Mouse (Mus musculus) lung, adult 2 months (tissue): ENCODE measurements around the gene Cox10. TPM values are rescaled to one million over a fixed set of nuclear protein-coding genes. Genes with fewer than 3 reads are reported as not detected.
A peak's percentile ranks its signal among the peaks of the same experiment; 100 is the strongest.

Source experiments
- DNase-seq: peaks from one replicate; pipeline ENCODE4 v3.0.0; 2022
- H3K4me1 ChIP-seq: fragments of 200-500 bp; 2 replicates; pipeline ENCODE4 v1.6.1; 2011; ENCODE audit warnings: low read length; ENCODE audit not compliant: control insufficient read depth, insufficient read depth
- H3K4me3 ChIP-seq: fragments of 200-500 bp; replicated peaks from 2 replicates; pipeline ENCODE3; 2011; ENCODE audit warnings: low read depth, mild to moderate bottlenecking, control low read depth, low read length; ENCODE audit errors: extremely low read depth
- CTCF ChIP-seq: fragments of 200-500 bp; IDR thresholded peaks from 2 replicates; pipeline ENCODE4 v1.5.1; 2011; ENCODE audit warnings: mild to moderate bottlenecking, low read length, control low read depth; ENCODE audit not compliant: insufficient read depth
- POLR2A ChIP-seq: fragments of 200-500 bp; IDR thresholded peaks from 2 replicates; pipeline ENCODE4 v1.6.1; 2011; ENCODE audit warnings: low read depth, mild to moderate bottlenecking, control low read depth, low read length, borderline replicate concordance; ENCODE audit errors: extremely low read depth
- WGBS: fragments of 180-500 bp; shearing (Covaris S2); methylation state at CpG from one replicate; pipeline ENCODE4 v1.1.7; 2018; 5-methylcytosine and 5-hydroxymethylcytosine counted together
- polyA plus RNA-seq: library from polyadenylated mRNA; depleted of rRNA; stranded (reverse); fragments of >200 nt; gene quantifications from 2 replicates; pipeline ENCODE4 v1.2.3, GENCODE M21; 2012

The Cox10 gene
- polyA plus RNA-seq, 1 experiment = 11.0 TPM

DNA sequence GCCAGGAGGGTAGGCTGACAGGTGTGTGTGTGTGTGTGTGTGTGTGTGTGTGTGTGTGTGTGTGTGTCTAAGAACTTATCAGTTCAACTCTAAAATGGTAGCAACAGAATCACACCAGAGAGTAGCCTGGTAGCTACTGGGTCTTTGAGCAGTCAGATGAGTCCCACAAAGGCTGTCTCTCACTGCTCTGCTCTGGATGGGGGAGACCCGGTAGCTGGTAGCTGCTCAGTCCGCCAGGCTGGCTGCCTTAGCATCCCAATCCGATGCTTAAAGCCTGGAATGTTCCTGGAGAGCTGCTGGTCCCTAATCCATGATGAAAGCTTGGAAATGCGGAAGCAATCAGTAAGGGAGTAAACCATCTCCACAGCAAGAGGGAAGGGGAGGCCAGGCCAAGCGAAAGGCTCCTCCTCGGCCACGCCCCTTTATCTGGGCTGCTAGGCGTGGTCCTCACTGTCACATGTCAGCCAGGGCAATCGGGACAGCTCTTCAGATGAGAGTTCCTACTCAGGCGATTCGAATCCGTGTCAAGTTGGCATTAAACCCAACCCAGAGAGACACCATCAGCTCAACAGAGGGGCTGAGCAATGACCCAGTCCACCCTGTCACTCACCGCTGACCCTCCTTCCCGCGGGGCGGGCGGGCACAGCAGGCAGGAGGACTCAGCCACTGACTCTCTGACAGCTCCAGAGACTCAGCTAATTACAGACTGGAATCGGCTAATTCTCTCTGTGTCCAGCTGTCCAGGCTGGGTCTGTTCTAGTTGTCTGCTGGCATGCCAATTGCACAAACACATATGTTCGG is 127.2 kb downstream of the Cox10 start:
- H3K4me1 ChIP-seq = peaks cover 3% of the 10 kb centered on the region; the same call in 1 of the 2 replicates
- 9% methylated on average over 19 of the region's 19 CpGs for WGBS
- DNase-seq = peak; percentile 65
- peak overlapping the region; percentile 44 for H3K4me3 ChIP-seq
- TF ChIP-seq POLR2A (no peak), CTCF (no peak)

DNA sequence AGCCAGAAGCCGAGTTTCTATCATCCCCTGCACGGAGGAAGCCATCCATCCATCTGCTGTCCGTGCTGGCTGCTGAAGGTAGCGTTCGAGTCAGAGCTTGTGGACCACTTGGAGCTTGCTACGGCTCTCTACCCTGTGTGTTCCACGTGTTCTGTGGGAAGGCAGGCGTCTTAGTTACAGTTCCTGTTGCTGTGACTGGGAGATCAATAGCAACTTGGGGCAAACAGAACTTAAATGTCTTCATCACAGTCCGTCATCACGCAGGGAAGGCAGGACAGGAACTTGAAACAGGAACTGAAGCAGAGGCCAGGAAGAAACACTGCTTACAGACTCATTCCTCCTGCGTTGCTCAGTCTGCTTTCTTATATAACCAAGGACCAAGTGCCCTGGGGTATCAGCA is 130.9 kb downstream of the Cox10 start:
- TF ChIP-seq POLR2A (no peak), CTCF (no peak)

GRCm38 (mm10) chr11:63947024-63947423 is 132.2 kb downstream of the Cox10 start:
- DNase-seq = no peak
- no peak for TF ChIP-seq POLR2A
- 92% methylated on average over 2 of the region's 2 CpGs for WGBS
- Histone ChIP-seq H3K4me3 (no peak overlapping the region), H3K4me1 (peaks cover 5% of the 10 kb centered on the region; the same call in 1 of the 2 replicates)

More for the DNA sequence above, 130.9 kb downstream of the Cox10 start:
- no peak for DNase-seq
- Histone ChIP-seq H3K4me3 (no peak overlapping the region), H3K4me1 (peaks cover 3% of the 10 kb centered on the region; the same call in 1 of the 2 replicates)
- WGBS = 79% methylated on average over 11 of the region's 11 CpGs

- DNase-seq = no peak
- TF ChIP-seq POLR2A (no peak), CTCF (no peak)
- 83% methylated on average over 3 of the region's 3 CpGs for WGBS
- H3K4me3 ChIP-seq = no peak overlapping the region
- peaks cover 2% of the 10 kb centered on the region; the same call in 1 of the 2 replicates for H3K4me1 ChIP-seq
These were observed 135.3 kb downstream of the Cox10 start for GRCm38 (mm10) chr11:63943947-63944346.

DNA sequence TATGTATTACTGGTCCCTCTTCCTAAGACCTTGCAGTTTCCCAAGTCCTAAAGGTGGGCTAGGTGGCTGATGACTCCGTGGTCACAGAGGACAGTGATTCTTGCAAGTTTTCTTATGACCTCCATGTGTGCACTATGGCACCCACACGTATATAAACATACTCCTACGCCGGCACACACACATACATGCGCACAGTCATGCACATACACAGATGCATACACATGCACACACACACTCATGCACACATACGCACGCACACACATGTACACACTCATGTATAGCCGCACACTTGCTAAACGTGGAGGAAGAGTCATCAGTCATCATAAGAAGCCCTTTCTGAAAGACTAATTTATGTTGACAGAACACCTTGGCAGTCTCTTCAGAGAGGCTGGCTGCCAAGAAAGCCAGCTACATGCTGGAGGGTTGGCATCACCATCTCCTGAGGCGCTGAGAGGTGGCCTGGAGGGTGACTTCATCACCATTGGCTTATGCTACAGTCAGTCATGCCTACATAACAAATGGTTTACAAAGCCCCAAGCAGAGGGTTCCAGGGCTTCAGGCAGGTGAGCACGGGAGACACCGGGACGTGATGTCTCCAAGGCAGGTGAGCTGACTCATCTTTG is 135.9 kb downstream of the Cox10 start:
- TF ChIP-seq CTCF = no peak
- no peak for TF ChIP-seq POLR2A
- WGBS = 88% methylated on average over 13 of the region's 13 CpGs
- Histone ChIP-seq H3K4me3 (no peak overlapping the region), H3K4me1 (peaks cover 2% of the 10 kb centered on the region; the same call in 1 of the 2 replicates)
- DNase-seq = no peak

- WGBS = 66% methylated on average over 8 of the region's 8 CpGs
These were observed 137.1 kb downstream of the Cox10 start for GRCm38 (mm10) chr11:63942177-63942576.

GRCm38 (mm10) chr11:63936641-63937040 is 142.6 kb downstream of the Cox10 start:
- no peak for DNase-seq
- no peak overlapping the region for H3K4me3 ChIP-seq
- no peaks in the 10 kb centered on the region for H3K4me1 ChIP-seq
- TF ChIP-seq POLR2A = no peak
- no peak for TF ChIP-seq CTCF
- WGBS = 50% methylated on average over 3 of the region's 3 CpGs

More at GRCm38 (mm10) chr11:63942177-63942576, 137.1 kb downstream of the Cox10 start:
- DNase-seq = peak; percentile 16
- Histone ChIP-seq H3K4me1 (peaks cover 2% of the 10 kb centered on the region; the same call in 1 of the 2 replicates), H3K4me3 (no peak overlapping the region)
- no peak for TF ChIP-seq CTCF
- TF ChIP-seq POLR2A = no peak

DNA sequence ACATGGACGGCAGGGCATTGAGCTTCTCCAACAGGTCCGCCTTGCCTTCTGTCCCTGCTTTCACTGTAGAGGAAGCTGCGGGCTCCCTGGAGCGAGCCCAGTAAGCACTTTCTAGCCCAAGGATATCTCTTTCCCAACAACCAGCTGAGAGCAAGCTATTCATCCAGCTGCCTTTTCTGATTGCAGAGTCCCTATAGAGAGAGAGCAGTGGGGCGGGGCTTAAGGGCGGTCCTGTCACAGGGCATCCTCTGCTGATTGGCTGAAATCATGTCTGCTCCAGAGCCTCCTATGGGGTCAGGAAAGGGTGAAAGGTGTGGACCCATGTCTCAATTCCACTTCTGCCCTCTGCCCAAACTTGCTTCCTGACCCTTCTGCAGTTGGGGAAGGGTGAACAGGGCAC is 152.4 kb downstream of the Cox10 start:
- WGBS = 91% methylated on average over 6 of the region's 6 CpGs
- H3K4me3 ChIP-seq = no peak overlapping the region
- no peak for DNase-seq
- TF ChIP-seq POLR2A (no peak), CTCF (no peak)
- peaks cover 8% of the 10 kb centered on the region; the same call in 1 of the 2 replicates for H3K4me1 ChIP-seq

GRCm38 (mm10) chr11:63925161-63925582 is 154.1 kb downstream of the Cox10 start:
- 1% methylated on average over 31 of the region's 31 CpGs for WGBS
- peak; percentile 88 for DNase-seq
- TF ChIP-seq POLR2A (no peak), CTCF (peak; percentile 56)
- Histone ChIP-seq H3K4me1 (peaks cover 8% of the 10 kb centered on the region; the same call in 1 of the 2 replicates), H3K4me3 (peak overlapping the region; percentile 42)
